Mouse (Mus musculus) frontal cortex, adult (tissue): ENCODE data around the gene Cdc123.
"Not testable (repeated sequence)": the region's sequence is repeated elsewhere in the genome, so short reads cannot be mapped to it uniquely, and the experiment has no call there.

Source experiments
- ATAC-seq: cut with Nextera tagmentation; 2 replicates; pipeline ENCODE4 v1.9.2; 2017; ENCODE audit warnings: mild to moderate bottlenecking, moderate library complexity, mixed read lengths; ENCODE audit not compliant: low TSS enrichment

The Cdc123 gene

GRCm38 (mm10) chr2:5844873-5845631, at the start of gene Cdc123, which contains the start of gene Nudt5:
Cdc123 (minus strand) TSS chr2:5845164.
Nudt5 (plus strand) TSS chr2:5845019.
- peak; percentile 95 for ATAC-seq

- ATAC-seq: no peak
These were observed 49.3 kb upstream of the Cdc123 start for GRCm38 (mm10) chr2:5894296-5894695.

GRCm38 (mm10) chr2:5889412-5889811, 44.4 kb upstream of the Cdc123 start:
- ATAC-seq: peak; percentile 93

- ATAC-seq: peak; percentile 11; the same call in 1 of the 2 replicates
These were observed 43.9 kb upstream of the Cdc123 start for GRCm38 (mm10) chr2:5888865-5889264.

- no peak for ATAC-seq
These were observed 32.5 kb upstream of the Cdc123 start for GRCm38 (mm10) chr2:5877446-5877845.

- no peak for ATAC-seq
These were observed 24.8 kb upstream of the Cdc123 start for GRCm38 (mm10) chr2:5869746-5870145.

GRCm38 (mm10) chr2:5867681-5868080, 22.7 kb upstream of the Cdc123 start:
- ATAC-seq: peak; percentile 52; the same call in 1 of the 2 replicates

- no peak for ATAC-seq
These were observed 17.9 kb upstream of the Cdc123 start, which contains the start of gene Gm13199 for GRCm38 (mm10) chr2:5862834-5863233. Gm13199 (minus strand) TSS chr2:5862934.

- no peak; the same call in 1 of the 2 replicates for ATAC-seq
These were observed 6.9 kb upstream of the Cdc123 start for GRCm38 (mm10) chr2:5851866-5852265.

- no peak for ATAC-seq
These were observed 6.2 kb upstream of the Cdc123 start for GRCm38 (mm10) chr2:5851116-5851515.

- ATAC-seq: no peak
These were observed 862 bp upstream of the Cdc123 start for GRCm38 (mm10) chr2:5845826-5846225.

- peak; percentile 35 for ATAC-seq
These were observed 637 bp downstream of the Cdc123 start for GRCm38 (mm10) chr2:5844181-5844872.

- no peak for ATAC-seq
These were observed 4.1 kb downstream of the Cdc123 start for GRCm38 (mm10) chr2:5840815-5841214.

- ATAC-seq: no peak
These were observed 19.6 kb downstream of the Cdc123 start for GRCm38 (mm10) chr2:5825265-5825913.

GRCm38 (mm10) chr2:5824685-5825084, 20.3 kb downstream of the Cdc123 start:
- no peak for ATAC-seq

GRCm38 (mm10) chr2:5824213-5824612, 20.8 kb downstream of the Cdc123 start:
- ATAC-seq: no peak

- no peak for ATAC-seq
These were observed 22.5 kb downstream of the Cdc123 start for GRCm38 (mm10) chr2:5822449-5822848.

- no peak for ATAC-seq
These were observed 23.7 kb downstream of the Cdc123 start for GRCm38 (mm10) chr2:5821264-5821663.

- ATAC-seq: no peak
These were observed 33.7 kb downstream of the Cdc123 start for GRCm38 (mm10) chr2:5811235-5811782.

GRCm38 (mm10) chr2:5810036-5810718, 34.8 kb downstream of the Cdc123 start:
- no peak for ATAC-seq

GRCm38 (mm10) chr2:5806201-5806600, 38.8 kb downstream of the Cdc123 start:
- not testable (repeated sequence) for ATAC-seq
